Mouse (Mus musculus): ENCODE data around the gene Get4.
A peak's percentile ranks its signal among the peaks of the same experiment; 100 is the strongest.

Gene Get4

GRCm38 (mm10) chr5:139241022-139241761 lies 10.9 kb upstream of the Get4 start:
- DNase-seq (ENCODE audit: low spot score), result no peak

- no peak for DNase-seq (ENCODE audit: low spot score)
Observed at GRCm38 (mm10) chr5:139243384-139243783, 8.7 kb upstream of the Get4 start.

GRCm38 (mm10) chr5:139247767-139248166 lies 4.4 kb upstream of the Get4 start:
- DNase-seq (ENCODE audit: low spot score), result no peak

GRCm38 (mm10) chr5:139248846-139249245 lies 3.3 kb upstream of the Get4 start:
- no peak for DNase-seq (ENCODE audit: low spot score)

- no peak for DNase-seq (ENCODE audit: low spot score)
Observed at GRCm38 (mm10) chr5:139251279-139251678, 845 bp upstream of the Get4 start.

- no peak for DNase-seq (ENCODE audit: low spot score)
Observed at GRCm38 (mm10) chr5:139251736-139252080, 416 bp upstream of the Get4 start.

GRCm38 (mm10) chr5:139252910-139253245 lies 754 bp downstream of the Get4 start:
- no peak for DNase-seq (ENCODE audit: low spot score)

GRCm38 (mm10) chr5:139253301-139253741 lies 1.2 kb downstream of the Get4 start:
- DNase-seq (ENCODE audit: low spot score), result peak; percentile 66

GRCm38 (mm10) chr5:139254938-139255337 lies 2.8 kb downstream of the Get4 start:
- peak; percentile 33 for DNase-seq (ENCODE audit: low spot score)

GRCm38 (mm10) chr5:139255777-139256176 lies 3.7 kb downstream of the Get4 start:
- peak; percentile 26 for DNase-seq (ENCODE audit: low spot score)

GRCm38 (mm10) chr5:139256211-139256765 lies 4.2 kb downstream of the Get4 start:
- DNase-seq (ENCODE audit: low spot score), result no peak

GRCm38 (mm10) chr5:139257265-139257664 lies 5.1 kb downstream of the Get4 start:
- no peak for DNase-seq (ENCODE audit: low spot score)

- DNase-seq (ENCODE audit: low spot score), result no peak
Observed at GRCm38 (mm10) chr5:139257818-139258217, 5.7 kb downstream of the Get4 start.

GRCm38 (mm10) chr5:139258371-139259035 lies 6.4 kb downstream of the Get4 start:
- no peak for DNase-seq (ENCODE audit: low spot score)

GRCm38 (mm10) chr5:139259853-139260252 lies 7.7 kb downstream of the Get4 start:
- DNase-seq (ENCODE audit: low spot score), result no peak

GRCm38 (mm10) chr5:139261403-139261802 lies 9.3 kb downstream of the Get4 start:
- no peak for DNase-seq (ENCODE audit: low spot score)

GRCm38 (mm10) chr5:139267661-139268060 lies 15.5 kb downstream of the Get4 start:
- no peak for DNase-seq (ENCODE audit: low spot score)

- peak; percentile 69 for DNase-seq (ENCODE audit: low spot score)
Observed at GRCm38 (mm10) chr5:139270806-139271521, 18.8 kb downstream of the Get4 start.

- DNase-seq (ENCODE audit: low spot score), result no peak
Observed at GRCm38 (mm10) chr5:139271994-139272554, 19.9 kb downstream of the Get4 start.

- DNase-seq (ENCODE audit: low spot score), result no peak
Observed at GRCm38 (mm10) chr5:139277287-139277686, 25.2 kb downstream of the Get4 start.

GRCm38 (mm10) chr5:139281373-139282112 lies 29.4 kb downstream of the Get4 start:
- DNase-seq (ENCODE audit: low spot score), result no peak

- DNase-seq (ENCODE audit: low spot score), result peak; percentile 84
Observed at GRCm38 (mm10) chr5:139282191-139282590, 30.1 kb downstream of the Get4 start.

Measured in adipocyte (in vitro differentiated cells).